Mouse (Mus musculus) liver, adult 2 months (tissue): ENCODE data around the gene Grb2. TPM values are rescaled to one million over a fixed set of nuclear protein-coding genes. Genes with fewer than 3 reads are reported as not detected.

Experiments
- DNase-seq: peaks from one replicate; pipeline ENCODE4 v3.0.0-alpha.2; 2011; ENCODE audit warnings: low read depth, low spot score; ENCODE audit errors: extremely low read depth
- H3K27ac ChIP-seq: fragments of 200-500 bp; replicated peaks from 2 replicates; pipeline ENCODE4 v1.5.1; 2012; ENCODE audit warnings: low read depth, mild to moderate bottlenecking, control low read depth, inconsistent platforms, low read length; ENCODE audit not compliant: insufficient read depth
- H3K27me3 ChIP-seq: fragments of 200-500 bp; 2 replicates; pipeline ENCODE4 v1.6.1; 2012; ENCODE audit warnings: mild to moderate bottlenecking, moderate library complexity, low read length, inconsistent platforms; ENCODE audit not compliant: control insufficient read depth, insufficient read depth
- H3K36me3 ChIP-seq: fragments of 200-500 bp; 2 replicates; pipeline ENCODE4 v1.6.1; 2012; ENCODE audit warnings: low read length, inconsistent platforms; ENCODE audit not compliant: control insufficient read depth, insufficient read depth
- H3K4me1 ChIP-seq: fragments of 200-500 bp; 2 replicates; pipeline ENCODE4 v1.6.1; 2011; ENCODE audit warnings: low read length; ENCODE audit not compliant: control insufficient read depth, insufficient read depth
- H3K4me3 ChIP-seq: fragments of 200-500 bp; 2 replicates; pipeline ENCODE4 v1.5.1; 2011; ENCODE audit warnings: low read depth, mild to moderate bottlenecking, control low read depth, low read length, moderate library complexity; ENCODE audit not compliant: insufficient read depth
- H3K79me2 ChIP-seq: fragments of 200-500 bp; 2 replicates; pipeline ENCODE4 v1.6.1; 2012; ENCODE audit warnings: inconsistent platforms, mild to moderate bottlenecking, low read length, moderate library complexity; ENCODE audit not compliant: control insufficient read depth, insufficient read depth
- H3K9ac ChIP-seq: fragments of 200-500 bp; 2 replicates; pipeline ENCODE4 v1.6.1; 2012; ENCODE audit warnings: low read depth, mild to moderate bottlenecking, control low read depth, inconsistent platforms, low read length
- CTCF ChIP-seq: fragments of 200-500 bp; IDR thresholded peaks from 2 replicates; pipeline ENCODE4 v1.5.1; 2011; ENCODE audit warnings: low read depth, low read length, control low read depth
- POLR2A ChIP-seq: fragments of 200-500 bp; IDR thresholded peaks from 2 replicates; pipeline ENCODE4 v1.6.1; 2011; ENCODE audit warnings: low read length, control low read depth; ENCODE audit not compliant: insufficient read depth; ENCODE audit errors: extremely low read depth
- WGBS: fragments of 180-500 bp; shearing (Covaris S2); methylation state at CpG from one replicate; pipeline ENCODE4 v1.1.7; 2018; 5-methylcytosine and 5-hydroxymethylcytosine counted together
- polyA plus RNA-seq: library from polyadenylated mRNA; depleted of rRNA; stranded (reverse); fragments of >200 nt; gene quantifications from 2 replicates; pipeline ENCODE4 v1.2.3, GENCODE M21; 2012
- total RNA-seq: library from RNA; depleted of rRNA; stranded (reverse); fragments of >200 nt; gene quantifications from 2 replicates; pipeline ENCODE4 v1.2.3, GENCODE M21; 2014

Gene Grb2
- total and polyA plus RNA-seq, 2 experiments: 14.7 to 27.7 TPM

DNA sequence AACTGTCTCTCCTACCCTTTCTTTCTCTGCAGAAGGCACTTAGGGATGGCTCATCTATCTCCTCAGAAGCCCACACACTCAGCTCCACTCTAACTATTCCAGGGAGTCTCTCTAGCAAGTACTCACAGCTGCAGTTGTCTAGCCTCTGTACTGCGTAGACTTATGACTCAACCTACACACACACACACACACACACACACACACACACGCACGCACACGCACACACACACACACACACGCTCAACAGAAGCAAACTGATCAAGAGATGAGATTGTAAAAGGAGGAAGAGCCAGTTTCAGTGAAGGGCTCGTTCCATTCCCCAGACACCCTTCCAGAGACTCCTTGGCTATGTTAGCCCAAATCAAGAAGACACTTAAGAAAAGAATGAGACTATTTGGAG is 49.9 kb downstream of the Grb2 start:
- no peak overlapping the region for H3K27ac ChIP-seq
- TF ChIP-seq POLR2A: no peak
- no peak for TF ChIP-seq CTCF
- no peak overlapping the region for H3K4me3 ChIP-seq
- H3K4me1 ChIP-seq: 0 out of 2 replicates have a peak, but pooled peaks cover 2% of the 10 kb centered on the region
- peaks cover 7% of the 10 kb centered on the region; the same call in 1 of the 2 replicates for H3K36me3 ChIP-seq
- no peaks in the 10 kb centered on the region for H3K27me3 ChIP-seq
- 86% methylated on average over 6 of the region's 6 CpGs for WGBS
- no peak overlapping the region for H3K9ac ChIP-seq
- peaks cover 44% of the 10 kb centered on the region for H3K79me2 ChIP-seq
- DNase-seq: no peak

DNA sequence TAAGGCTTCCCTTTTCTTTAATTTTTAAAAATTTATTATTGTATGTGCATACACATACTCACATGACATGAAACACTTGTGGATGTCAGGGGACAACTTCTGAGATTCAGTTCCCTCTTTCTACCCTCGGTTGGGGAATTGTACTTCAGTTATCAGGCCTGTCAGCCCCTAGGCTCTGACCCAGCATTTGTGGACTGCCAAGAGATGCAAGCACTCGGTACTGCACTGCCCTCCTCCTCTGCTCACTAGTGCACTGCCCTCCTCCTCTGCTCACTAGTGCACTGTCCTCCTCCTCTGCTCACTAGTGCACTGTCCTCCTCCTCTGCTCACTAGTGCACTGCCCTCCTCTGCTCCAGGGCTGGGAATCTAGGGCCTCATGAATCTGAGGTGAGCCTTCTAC is 54.3 kb downstream of the Grb2 start:
- 60% methylated on average over 2 of the region's 2 CpGs for WGBS
- no peak for DNase-seq

DNA sequence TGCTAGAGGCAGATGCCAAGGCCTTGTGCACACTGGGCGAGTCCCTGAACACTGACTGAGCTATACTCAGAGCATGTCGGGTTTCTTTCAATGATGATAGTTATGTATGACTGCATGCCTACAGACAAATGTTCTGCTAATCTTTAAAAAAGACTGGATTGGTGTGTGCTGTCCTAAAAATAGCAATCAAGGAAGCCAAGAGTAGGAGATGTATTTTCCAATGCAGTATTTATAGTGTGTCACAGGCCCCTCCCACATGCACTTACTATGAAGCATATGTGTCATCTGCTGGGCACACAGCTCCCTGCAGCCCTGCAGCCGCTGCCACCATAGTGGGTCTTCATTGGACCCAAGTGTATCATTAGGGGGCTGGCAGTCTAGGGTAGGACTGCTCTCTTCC is 55.2 kb downstream of the Grb2 start:
- H3K4me3 ChIP-seq: no peak overlapping the region
- no peaks in the 10 kb centered on the region for H3K4me1 ChIP-seq
- no peak overlapping the region for H3K27ac ChIP-seq
- no peak for DNase-seq
- H3K36me3 ChIP-seq: peaks cover 11% of the 10 kb centered on the region
- no peak overlapping the region for H3K9ac ChIP-seq
- peaks cover 11% of the 10 kb centered on the region; the same call in 1 of the 2 replicates for H3K79me2 ChIP-seq
- no peaks in the 10 kb centered on the region for H3K27me3 ChIP-seq
- no peak for TF ChIP-seq CTCF
- TF ChIP-seq POLR2A: no peak
- whole genome bisulfite sequencing: 88% methylated on average over 3 of the region's 3 CpGs

More for the DNA sequence above, 54.3 kb downstream of the Grb2 start:
- Histone ChIP-seq H3K4me3 (no peak overlapping the region), H3K4me1 (no peaks in the 10 kb centered on the region), H3K27me3 (no peaks in the 10 kb centered on the region), H3K79me2 (peaks cover 20% of the 10 kb centered on the region; the same call in 1 of the 2 replicates), H3K9ac (no peak overlapping the region), H3K27ac (no peak overlapping the region), H3K36me3 (peaks cover 11% of the 10 kb centered on the region)
- TF ChIP-seq CTCF: no peak
- TF ChIP-seq POLR2A: no peak

DNA sequence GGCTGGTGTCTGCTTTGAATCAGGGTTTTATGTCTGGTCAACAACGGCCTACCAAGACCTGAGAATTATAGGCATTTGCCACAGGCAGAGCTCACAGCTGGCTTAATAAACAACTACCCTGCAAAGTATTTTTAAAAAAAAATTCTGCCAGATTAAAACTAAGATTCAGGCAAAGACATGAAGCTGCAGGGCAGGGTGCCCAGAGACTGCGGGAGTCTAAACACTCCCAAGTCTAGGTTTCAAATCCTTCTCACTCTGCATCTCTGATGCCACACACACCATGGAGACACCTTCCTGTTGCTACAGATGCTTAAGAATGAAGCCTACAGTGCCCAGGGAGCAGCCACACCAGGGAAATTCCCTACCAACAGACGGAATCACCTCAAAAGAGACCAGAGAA is 56.7 kb downstream of the Grb2 start:
- 90% methylated on average over 3 of the region's 3 CpGs for WGBS
- DNase-seq: no peak
- Histone ChIP-seq H3K9ac (no peak overlapping the region), H3K79me2 (peaks cover 3% of the 10 kb centered on the region; the same call in 1 of the 2 replicates), H3K4me1 (no peaks in the 10 kb centered on the region), H3K27me3 (no peaks in the 10 kb centered on the region), H3K27ac (no peak overlapping the region), H3K36me3 (peaks cover 11% of the 10 kb centered on the region), H3K4me3 (no peak overlapping the region)
- TF ChIP-seq CTCF (no peak), POLR2A (no peak)

DNA sequence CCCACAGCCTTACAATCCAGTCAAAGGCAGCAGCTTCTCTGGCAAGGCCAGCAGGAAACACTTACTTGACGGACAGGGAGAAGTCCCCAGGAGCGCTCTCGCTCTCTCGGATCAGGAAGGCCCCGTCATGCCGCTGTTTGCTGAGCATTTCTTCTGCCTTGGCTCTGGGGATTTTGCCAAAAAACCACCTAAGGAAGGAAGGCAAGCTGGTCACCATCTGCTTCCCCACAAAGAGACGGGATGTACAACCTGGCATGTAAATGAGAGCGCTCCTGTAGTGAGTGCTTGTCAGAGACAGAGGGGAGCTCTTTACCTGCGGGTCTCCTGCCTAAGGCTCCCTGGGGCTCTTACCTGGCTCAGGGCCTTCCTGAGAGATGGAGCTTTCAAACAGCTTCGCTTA is 58.7 kb downstream of the Grb2 start:
- Histone ChIP-seq H3K4me3 (no peak overlapping the region), H3K79me2 (no peaks in the 10 kb centered on the region; the same call in 1 of the 2 replicates), H3K36me3 (peaks cover 9% of the 10 kb centered on the region), H3K27ac (no peak overlapping the region), H3K4me1 (no peaks in the 10 kb centered on the region), H3K27me3 (no peaks in the 10 kb centered on the region), H3K9ac (no peak overlapping the region)
- 86% methylated on average over 10 of the region's 10 CpGs for WGBS
- no peak for DNase-seq
- TF ChIP-seq POLR2A (no peak), CTCF (no peak)

DNA sequence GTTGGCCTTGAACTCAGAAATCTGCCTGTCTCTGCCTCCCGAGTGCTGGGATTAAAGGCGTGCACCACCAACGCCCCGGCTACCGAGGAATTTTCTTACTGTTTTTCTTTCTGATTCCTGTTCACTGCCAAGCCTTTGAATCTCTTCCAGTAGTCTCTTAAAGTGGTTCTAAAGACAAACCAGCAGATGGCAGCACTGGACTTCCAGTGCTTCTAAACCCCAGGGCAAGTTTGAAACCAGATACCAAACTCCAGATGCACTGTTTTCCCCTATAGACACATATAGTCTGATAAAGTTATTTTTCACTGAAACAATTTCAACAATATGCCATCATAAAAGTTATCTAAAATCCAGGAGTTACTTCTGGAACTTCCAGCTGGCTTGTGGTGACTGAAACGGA is 60.9 kb downstream of the Grb2 start:
- DNase-seq: peak; percentile 61
- Histone ChIP-seq H3K36me3 (peaks cover 6% of the 10 kb centered on the region), H3K27ac (no peak overlapping the region), H3K9ac (no peak overlapping the region), H3K79me2 (no peaks in the 10 kb centered on the region), H3K4me3 (no peak overlapping the region), H3K27me3 (no peaks in the 10 kb centered on the region), H3K4me1 (no peaks in the 10 kb centered on the region)
- TF ChIP-seq POLR2A: no peak
- TF ChIP-seq CTCF: peak; percentile 54
- WGBS: 35% methylated on average over 6 of the region's 6 CpGs
